Mouse (Mus musculus): ENCODE measurements around the gene Drc7.

- TF ChIP-seq CTCF (IDR thresholded peaks at IDR 0.05; ENCODE audit: control insufficient read depth, insufficient read depth, low read length) (no peak), POLR2A (IDR thresholded peaks at IDR 0.05; ENCODE audit: borderline replicate concordance, control insufficient read depth, low read depth, low read length) (no peak)
These were observed 17.6 kb upstream of the Drc7 start for GRCm38 (mm10) chr8:95037106-95037925.

Measured in bone marrow, adult 2 months (tissue).